Mouse (Mus musculus) urinary bladder, postnatal 10 days (tissue): ENCODE results near the gene Tesc.

ENCODE experiments used
- DNase-seq: peaks from one replicate; pipeline ENCODE4 v3.0.0; 2022; ENCODE audit warnings: low spot score

The Tesc gene

DNA sequence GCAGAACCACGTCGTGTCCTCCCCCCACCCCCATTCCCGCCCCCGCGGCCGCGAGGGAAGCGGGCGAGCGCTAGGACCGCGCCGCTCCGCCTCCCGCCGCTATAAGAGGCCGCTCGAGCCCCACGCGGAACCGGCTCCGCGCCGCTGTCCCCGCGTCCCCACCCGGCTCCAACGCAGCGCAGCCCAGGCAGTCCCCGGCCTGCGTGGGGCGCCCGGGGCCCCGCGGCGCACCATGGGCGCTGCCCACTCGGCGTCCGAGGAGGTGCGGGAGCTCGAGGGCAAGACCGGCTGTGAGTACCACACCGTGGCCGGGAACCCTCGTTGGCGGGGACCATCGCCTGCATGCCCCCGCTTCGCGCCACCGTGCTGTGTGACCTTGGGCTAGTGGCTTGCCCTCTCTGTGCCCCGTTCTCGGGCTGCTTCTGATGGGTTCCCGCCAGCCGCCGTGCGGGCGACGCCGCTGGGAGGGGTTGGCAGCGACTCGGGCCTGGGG is at the start of gene Tesc:
TSS of gene Tesc (plus strand) at position 46 of the 493 bp plus-strand sequence.
- no peak for DNase-seq

DNA sequence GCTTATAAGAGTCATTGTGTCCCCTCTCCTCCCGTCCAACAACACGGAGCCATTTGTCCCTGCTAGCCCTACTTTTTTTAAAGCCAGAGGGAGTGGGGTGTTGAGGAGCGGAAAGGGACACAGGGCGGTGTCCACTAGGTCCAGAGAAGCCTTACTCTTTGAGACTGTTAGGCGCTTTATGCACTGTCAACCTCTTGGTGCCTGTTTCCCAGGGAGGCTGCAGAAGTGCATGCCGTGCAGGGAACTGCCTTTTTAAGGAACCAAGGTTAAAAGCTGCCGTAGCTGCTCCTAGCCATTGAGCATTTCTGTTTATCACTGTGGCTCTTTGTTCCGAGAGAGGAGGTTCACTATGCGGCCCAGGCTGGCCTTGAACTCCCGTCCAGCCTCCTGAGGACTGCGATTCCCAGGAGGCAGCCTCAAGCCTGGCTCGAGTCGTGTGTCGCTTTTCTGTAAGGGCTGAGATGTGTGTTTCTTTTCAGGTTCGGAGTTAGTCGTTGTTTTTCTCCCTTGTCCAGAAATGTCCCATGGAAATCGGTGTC is 49.3 kb upstream of the Tesc start:
- no peak for DNase-seq

DNA sequence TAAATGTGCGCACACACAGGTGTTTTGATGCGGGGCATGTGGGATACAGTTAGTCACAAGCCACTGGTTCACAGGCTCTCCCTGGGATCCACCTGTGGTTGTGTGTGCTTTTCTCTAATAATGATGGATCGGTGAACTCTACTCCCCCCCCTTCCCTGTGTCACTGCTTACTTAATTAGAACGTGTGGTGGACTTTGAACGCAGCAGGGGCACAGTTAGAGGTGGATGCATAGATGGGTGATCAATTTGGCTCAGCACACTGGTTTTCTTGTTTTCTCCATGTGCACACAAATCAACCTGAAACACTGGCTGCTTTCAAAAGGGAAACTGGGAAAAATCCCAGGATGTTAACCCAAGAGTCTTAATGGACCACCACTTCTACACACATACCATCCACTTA is 48.5 kb upstream of the Tesc start:
- no peak for DNase-seq

DNA sequence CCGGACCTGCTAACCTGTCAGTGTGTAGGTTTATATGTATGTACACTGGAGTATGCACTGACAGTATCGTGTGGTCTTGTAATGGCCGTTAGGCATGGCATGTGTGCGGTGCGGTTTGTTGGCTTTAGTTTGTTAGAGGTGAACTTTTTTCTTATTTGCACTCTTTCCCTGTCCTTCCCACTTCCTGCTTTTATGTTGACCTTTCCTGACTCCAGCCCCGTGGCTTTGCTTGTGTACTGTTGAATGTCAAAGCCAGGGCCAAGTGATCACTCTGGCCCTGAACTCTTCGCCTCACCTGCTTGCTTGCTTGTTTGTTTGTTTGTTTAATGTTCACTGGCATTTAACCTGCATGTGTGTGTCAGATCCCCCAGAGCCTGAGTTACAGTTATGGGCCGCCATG is 46.6 kb upstream of the Tesc start:
- DNase-seq: no peak

DNA sequence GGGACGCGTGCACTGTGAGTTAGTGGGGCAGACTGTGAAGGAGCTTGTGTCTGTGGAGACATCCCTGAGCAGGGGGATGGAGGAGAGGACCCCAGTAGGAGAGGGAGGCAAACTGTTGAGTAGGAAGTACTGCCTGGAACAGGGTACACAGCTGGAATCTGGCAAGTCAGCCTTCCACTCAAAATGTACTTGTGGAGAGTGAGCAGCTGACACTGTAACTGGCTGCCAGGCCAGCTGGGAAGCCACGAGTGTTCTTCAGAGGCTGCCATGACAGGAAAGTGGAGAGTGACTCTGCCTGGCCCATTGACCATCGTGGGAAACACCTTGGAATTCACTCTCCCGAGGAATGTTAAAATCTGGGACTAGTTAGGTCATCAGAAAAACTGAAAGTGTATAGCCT is 45.6 kb upstream of the Tesc start:
- DNase-seq: no peak

DNA sequence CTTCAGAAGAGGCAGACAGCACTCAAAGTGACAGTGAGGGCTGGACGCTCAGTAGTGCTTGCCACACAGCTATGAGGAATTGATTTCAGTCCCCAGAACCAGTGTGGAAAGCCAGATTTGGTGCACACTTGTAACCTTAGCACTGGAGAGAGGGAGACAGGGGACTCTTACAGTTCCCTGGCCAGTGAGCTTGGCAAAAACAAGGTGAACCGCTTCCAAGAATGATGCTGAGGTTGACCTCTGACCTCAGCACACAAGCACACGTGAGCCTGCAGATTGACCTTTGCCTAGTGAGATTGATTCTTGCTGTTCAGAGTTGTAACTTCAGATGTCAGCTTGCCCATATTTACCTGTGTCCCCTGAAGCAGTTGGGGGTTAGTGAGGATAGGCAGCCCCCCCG is 41.2 kb upstream of the Tesc start:
- DNase-seq: no peak

DNA sequence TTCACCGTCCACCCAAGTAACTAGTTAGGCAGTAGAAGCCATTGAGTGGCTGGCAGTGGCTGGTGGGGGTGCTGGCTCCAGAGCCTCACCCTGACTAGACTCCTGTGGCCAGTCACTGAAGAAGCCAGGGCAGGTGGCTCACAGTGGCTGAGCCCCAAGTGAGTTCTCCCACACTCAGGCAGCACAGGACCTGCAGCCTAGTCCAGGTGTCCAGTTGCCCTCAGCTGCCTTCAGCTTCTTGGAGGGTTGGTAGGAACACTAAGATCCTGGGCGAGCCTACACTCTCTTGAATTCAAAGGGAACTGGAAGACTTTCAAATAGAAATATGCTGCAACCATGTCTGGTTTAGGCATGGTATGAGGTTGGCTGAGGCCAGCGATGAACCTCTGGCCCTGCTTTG is 39.7 kb upstream of the Tesc start:
- DNase-seq: no peak

DNA sequence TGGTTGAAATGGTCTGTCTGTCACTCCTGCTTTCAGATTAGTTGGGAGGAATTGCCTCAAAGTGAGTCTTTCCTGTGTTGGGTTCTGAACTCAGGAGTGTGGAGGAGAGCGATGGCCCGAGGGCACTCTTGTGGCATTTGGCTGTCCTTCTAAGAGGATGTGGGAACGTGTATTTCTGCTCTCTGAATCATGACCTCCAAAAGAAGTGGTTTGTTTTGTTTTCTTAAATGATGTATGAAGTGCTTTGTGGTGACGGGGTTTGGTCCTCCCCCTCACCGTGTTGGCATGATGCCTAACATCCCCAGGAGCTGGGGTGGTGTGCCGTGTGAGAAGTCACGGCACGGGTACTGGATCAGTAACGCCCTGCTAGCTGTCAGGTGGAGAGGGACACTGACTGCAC is 39.2 kb upstream of the Tesc start:
- no peak for DNase-seq

DNA sequence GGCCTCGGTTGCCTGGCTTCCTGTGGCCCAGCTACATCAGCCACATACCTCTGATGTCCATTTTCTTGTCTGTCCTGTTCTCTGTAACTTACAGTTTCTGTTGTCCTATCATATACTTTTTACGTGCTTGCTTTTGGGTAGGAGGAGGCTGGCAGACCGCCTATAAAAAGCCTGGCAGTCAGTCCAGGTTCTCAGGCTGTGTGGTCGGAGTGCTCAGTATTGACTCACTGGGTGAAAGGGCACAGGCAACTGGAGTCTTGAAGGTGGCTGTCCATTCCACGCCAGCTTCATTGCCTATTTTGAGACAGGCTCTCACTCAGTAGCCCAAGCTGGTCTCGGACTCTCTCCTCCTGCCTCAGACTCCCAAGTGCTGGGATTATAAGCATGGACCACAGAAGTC is 37.8 kb upstream of the Tesc start:
- DNase-seq: no peak

DNA sequence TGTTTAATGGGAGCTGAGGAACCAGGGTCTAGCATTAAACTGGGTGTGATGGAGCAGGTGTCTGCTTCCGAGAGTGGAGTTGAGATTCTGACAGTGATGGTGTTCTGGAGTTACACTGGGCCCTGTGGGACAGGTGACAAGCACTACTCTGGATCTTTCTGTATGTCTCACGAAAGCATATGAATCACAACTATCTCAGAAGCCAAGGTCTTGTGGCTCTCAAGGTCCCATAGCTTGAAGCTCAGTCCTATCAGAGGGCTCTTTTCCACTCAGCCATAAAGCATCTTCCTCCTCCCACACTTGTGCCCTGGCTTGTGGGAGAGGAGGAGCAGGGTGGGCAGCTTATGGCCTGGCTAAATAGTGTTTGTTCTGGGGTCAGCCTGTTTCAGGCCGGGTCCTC is 36.6 kb upstream of the Tesc start:
- no peak for DNase-seq

DNA sequence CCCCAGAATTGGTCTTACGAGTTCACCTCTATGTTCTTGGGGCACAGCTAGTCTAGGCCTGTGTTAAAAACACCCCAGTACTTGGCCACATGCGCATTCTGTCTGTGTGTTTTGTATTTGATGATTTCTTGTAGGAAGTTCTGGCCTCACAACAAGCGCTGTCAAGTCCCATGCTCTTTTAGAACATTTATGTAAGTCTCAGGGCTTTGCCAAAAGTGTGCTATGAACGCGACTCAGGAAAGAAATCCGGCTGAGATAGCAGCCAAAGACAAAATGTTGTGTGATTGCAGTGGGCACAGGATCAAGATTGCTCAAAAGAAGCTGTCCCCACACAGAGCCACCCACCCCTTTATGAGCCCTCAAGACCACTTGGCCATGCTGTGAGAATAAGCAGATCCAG is 34.0 kb upstream of the Tesc start:
- no peak for DNase-seq

DNA sequence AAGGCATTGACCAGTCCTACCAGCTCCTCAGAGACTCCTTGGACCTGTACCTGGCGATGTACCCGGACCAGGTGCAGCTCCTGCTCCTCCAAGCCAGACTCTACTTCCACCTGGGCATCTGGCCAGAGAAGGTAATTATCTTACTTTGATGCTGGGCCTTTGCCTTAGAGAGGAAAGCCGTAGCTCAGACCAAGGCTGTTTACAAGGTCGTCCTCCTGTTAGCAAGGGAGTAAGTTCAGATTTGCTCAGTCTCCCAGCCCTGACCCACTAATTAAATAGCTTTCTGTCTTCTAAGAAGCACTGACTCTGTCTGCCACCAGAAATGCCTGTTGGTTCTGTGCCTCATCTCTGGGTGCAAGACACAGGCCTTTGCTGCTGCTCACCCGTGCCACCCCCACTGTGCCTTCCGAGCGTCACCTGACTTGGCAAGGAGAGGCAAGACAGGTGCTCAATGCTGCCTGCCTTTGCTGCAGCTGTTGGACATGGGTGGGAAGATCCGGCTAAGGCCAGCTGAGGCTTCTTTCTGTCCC is 32.1 kb upstream of the Tesc start:
- no peak for DNase-seq

DNA sequence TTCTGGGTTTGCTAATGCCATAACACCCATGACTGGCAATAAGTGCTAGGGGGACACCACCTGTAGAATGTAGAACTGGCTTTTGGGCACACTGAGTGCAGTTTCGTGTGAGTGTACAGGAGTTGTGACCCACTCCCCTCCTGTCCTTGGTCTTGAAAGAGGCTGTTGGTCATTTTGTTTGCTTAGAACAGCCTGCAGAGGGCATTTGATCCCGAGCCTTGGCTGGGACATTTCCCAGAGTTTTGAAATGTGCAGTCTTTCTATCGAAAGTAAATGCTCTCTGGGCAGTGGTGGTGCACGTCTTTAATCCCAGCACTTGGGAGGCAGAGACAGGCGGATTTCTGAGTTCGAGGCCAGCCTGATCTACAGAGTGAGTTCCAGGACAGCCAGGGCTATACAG is 31.6 kb upstream of the Tesc start:
- DNase-seq: no peak

DNA sequence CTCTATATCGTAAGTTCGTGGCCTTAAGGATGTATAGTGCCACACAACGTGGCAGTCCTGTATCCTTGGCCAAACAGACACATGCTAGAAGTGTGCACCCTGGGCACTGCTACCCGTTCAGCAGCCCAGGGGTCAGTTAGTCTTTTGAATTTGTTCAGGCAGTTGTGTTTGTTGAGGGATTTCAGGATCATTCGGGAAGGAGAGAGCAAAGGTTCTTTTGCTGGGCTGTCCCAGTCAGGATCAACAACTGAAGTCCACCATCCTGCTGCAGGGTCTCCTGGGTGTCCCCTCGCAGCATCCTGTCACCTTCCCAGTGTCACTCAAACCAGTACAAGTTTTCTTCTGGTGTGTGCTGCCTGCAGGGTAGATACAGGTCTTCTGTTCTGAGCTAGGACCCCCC is 31.0 kb upstream of the Tesc start:
- no peak for DNase-seq

DNA sequence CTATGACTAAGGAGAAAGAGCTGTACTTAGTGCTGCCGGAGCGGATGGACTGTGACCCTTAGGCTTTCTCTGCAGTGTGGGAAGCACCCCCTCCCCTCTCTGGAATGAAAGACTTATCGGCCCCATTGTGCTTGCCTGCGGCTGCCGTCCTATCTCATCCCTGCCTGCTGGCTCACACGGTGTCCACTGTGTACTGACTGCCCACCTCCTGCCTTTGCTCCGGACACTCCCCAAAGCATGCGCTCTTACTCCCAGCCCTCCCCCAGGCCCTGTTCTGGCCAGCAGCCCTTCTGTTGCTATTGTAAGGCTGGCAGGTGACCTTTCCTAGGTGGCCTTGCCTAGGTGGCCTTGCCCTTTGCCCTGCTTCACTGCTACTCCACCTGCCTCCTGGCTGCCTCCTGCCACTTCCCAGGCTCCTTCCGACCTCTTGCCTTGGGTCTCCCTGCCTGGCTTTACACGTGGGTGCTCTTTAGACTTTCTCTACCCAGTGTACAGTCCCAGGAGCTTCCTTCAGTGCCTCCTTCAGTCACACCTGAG is 30.0 kb upstream of the Tesc start:
- no peak for DNase-seq

DNA sequence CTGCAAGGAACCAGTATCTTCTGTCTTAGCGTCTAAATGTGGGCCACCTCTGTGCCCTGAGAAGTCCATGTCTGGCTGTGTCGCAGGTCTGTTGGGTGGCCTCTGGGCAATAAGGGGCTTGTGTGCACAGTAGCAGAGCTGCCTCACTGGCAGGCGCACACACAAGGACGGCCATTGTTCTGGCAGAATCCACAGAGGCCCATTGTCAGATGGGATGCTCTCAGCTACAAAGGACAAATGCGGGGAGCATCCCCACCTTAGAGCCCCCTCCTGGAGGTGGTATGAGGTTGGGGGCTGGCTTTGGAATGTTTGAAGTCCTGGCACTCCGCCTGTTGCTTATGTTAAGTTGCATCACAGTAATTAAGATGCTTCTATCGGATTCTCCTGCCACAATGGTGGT is 28.5 kb upstream of the Tesc start:
- DNase-seq: no peak

DNA sequence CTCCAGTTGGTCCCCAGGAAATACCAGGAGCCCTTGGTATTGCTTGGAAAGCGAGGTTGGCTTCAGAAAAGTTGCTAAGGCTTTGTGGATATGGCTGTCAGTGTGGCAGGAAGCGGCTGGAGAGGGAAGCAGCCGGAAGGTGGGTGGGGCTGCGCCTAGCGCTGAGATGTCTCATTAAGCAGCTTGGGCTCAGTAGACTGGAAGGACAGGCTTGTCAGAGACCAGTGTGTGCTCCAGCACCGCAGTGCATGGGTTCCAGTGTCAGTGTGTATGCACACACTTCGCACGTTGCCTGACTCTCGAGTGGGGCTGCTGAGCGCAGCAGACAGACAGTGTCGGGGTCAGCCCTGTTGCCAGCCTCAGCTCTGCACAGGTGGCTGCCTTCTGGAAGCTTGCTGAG is 28.0 kb upstream of the Tesc start:
- no peak for DNase-seq

DNA sequence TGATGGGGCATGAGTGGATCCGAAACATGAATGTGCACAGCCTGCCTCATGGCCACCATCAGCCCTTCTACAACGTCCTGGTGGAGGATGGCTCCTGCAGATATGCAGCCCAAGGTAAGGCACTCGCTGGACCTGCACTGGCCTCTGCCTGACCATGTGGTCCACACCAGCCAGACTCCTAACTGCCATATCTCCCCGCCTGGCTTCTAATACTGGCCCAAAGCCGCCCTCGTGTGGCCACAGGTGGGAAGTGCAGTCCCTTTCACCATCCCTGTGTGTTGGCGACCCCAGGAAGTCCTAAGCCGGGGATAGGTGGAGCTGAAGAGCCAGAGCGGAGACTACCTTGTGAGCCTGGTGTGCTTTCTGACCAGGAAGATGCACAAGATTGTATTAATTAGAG is 25.5 kb upstream of the Tesc start:
- no peak for DNase-seq

DNA sequence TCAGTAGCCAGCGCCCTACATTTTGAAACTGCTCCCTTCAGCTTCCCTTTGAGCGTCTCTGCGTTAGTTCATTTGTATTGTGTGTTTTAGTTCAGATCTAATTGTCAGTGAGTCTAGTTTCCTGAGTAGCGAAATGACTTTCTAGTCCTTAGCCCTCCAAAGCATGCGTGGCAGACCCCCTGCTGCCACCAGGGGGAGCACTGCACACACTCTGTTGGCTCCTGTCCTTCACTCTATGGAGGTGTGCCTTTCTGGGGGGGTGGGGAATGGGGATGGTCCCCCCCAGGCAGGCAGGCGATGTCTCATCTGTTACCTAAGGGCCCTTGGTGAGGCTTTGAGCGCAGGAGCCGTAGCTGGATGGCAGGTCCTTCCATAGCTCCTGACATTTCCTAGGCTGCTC is 22.9 kb upstream of the Tesc start:
- no peak for DNase-seq

DNA sequence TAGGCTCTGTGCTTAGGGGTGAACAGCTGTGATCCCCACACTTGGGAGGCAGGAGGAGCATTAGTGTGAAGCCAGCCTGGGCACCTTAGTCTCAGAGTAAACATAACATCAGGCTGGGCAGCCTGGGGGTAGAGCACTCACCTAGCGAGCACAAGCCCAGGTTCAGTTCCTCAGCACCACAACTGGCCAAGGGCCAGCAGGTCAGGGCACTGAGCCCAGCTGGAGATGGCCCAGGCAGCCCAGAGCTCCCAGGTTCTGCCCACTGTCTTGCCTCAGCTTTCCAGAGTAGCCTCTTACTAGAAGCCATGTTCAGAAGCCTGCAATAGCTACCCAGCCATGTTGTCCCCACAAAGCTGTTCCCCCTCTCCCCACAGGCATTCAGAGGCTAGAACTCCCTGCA is 21.8 kb upstream of the Tesc start:
- DNase-seq: no peak

DNA sequence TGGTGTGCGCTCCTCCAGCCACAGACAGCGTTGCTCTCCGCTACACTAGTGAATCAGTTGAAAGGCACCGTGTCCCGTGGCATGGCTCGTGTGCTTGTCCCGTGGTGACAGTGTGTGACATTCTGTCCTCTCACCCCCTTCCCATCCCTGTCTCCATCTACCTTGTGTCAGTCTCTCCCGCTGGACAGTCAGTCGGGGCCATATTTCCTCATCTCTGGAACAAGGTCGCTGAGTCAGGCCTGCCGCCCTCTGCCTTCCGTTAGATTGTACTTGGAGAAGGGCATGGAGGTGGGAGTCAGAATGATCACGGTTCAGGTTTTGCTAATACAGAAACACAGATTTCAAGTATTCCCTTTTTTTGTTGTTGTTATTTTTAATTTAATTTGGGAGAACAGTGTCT is 19.2 kb upstream of the Tesc start:
- no peak for DNase-seq

DNA sequence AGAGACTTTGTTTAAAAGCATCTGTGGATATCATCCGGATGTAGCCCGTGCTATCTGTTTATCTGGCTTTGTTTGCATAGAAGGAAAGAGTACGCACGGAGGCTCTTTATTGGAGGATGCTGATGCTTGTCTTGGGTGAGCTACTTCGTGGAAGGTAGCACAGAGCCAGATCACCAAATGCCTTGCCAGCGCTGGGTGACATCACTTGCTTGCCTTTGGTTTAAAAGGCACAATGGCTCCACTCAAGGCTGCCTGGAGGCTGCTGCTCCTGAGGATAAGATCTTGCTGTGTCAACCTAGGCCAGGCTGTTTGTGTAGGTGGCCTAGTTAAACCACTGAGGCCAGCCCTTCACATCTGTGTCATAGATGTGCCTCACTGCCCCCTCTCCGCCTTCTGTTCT is 16.7 kb upstream of the Tesc start:
- DNase-seq: no peak

DNA sequence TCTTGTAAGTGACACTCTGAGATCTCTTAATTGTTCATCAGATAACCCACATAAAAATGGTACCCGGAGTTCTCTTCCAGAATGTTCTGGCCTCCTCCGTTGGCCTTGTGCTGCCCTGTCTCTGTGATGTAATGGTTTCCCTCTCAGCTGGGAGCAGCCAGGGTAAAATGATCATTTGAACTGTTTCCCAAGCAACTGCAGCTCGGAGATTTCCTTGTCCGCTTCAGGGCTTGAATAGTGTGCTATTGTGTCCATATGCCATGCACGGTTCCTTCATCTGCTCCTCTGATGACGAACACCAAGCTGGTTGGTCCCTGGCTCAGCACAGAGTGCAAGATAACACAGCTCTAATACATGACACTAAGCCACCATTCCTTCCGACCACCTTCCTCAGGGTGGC is 15.7 kb upstream of the Tesc start:
- DNase-seq: no peak

DNA sequence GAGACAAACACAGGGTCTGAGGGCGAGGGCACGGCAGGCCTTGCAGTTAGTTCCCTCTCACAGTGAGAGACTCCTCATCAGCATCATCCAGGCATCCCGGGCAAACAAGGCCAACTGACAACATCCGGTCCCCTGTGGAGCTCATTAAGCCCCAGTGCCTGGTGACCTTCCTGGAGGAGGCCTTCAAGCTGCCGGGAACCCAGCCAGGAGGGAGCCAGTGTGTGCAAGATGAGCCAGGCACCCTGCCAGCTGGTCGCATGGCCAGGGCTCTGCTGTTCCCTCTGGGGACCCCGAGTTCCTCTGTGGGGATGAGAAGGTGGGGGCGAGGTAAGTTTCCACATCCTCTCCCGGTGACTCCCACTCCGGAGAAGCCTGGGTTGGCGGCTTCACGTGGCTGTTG is 12.5 kb upstream of the Tesc start:
- no peak for DNase-seq

DNA sequence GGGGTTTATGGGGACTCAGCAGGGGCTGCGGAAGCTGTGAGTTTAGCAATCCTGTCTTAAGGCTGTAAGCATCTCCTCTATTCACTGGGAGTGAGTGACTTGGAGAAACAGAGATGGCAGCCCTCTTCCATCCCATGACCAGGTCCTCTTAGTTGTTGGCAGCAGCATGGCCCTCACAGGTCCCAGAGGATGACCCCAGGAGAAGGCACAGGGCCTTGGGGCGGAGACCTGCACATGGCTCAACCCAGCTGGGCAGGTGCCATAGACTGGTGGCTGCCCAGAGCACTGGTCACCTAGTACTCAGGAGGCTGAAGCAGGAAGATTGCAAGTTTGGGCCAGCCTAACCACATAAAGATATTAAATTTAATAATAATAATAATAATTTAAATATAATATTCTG is 11.9 kb upstream of the Tesc start:
- no peak for DNase-seq
